Mouse (Mus musculus) R1 (cell line): ENCODE data around the gene Ppl.

ENCODE experiments used
- DNase-seq: peaks from one replicate; pipeline ENCODE4 v3.0.0-alpha.2; 2018; ENCODE audit warnings: low read depth, low spot score

Gene Ppl

DNA sequence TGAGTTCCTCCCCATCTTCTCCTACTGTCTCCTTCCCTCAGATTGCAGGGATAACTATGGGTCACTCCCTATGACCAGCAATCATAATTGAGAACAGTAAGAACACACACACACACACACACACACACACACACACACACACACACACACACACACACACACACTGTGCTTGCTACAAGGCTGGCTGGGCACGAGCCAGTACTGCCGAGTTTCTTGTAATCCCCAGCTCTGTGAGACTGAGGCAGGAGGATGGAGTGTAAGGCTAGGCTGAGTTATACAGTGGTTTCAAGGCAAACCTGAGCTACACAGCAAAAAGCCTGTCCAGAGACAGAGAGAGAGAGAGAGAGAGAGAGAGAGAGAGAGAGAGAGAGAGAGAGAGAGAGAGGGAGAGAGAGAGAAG is 2.0 kb downstream of the Ppl start:
- DNase-seq: no peak

GRCm38 (mm10) chr16:5123476-5123875 is 8.7 kb downstream of the Ppl start:
- no peak for DNase-seq

DNA sequence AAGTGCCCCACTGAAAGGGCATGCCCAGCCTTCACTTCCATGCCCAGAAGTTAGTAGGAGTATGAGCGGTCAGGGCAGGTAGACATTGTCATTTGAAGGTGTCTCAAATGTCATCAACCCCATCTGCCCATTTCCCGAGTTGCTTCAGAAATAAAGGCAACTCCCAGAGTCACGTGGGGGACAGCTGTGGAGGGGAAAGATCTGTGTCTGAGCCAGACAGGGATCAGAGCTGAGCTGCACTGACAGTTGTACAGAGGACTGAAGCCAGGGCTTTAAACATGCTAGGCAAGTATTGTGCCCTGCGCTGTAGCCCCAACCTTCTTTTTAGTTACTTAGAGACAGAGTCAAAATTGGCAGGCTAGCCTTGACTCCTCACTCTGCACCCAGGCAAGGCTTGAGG is 12.4 kb downstream of the Ppl start:
- DNase-seq: no peak

DNA sequence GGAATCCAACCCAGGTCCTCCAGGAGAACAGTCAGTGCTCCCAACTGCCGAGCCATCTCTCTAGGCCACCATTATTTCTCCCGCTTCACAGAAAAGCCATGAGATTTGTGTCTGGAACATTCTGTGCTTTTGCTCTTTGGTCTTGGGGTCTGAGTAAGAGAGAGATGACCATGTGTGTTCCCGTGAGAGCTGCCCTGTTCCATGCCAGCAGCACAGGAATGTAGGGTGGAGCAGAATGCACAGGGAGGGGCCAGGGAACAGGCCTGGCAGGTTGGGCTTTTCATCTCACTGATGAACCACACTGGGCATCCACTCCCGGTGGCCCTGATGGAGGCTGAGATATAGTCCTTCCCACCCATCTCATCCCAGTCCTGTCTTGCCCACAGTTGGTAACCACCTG is 12.8 kb downstream of the Ppl start:
- DNase-seq: no peak

- DNase-seq: peak; percentile 38
Observed at GRCm38 (mm10) chr16:5113582-5113981, 18.6 kb downstream of the Ppl start.

- no peak for DNase-seq
Observed at GRCm38 (mm10) chr16:5113002-5113550, 19.1 kb downstream of the Ppl start.

DNA sequence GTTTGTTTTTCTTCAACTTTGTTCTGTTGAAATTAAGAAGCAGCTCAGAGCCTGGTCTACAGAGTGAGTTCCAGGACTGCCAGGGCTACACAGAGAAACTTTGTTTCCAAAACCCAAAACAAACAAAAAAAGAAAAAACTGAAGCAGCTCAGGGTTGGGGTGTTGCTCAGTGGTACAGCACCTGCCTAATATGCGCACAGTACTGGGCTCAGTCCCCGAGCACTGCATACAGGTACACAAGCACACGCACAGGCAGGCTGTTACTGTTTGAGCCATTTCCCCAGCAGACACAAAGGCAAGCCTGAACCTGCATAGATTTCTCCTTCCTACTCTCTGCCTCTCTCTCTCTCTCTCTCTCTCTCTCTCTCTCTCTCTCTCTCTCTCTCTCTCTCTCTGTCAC is 21.2 kb downstream of the Ppl start:
- no peak for DNase-seq

GRCm38 (mm10) chr16:5109877-5110276 is 22.3 kb downstream of the Ppl start:
- DNase-seq: no peak

GRCm38 (mm10) chr16:5101000-5101399 is 31.2 kb downstream of the Ppl start:
- DNase-seq: no peak

GRCm38 (mm10) chr16:5096504-5096903 is 35.7 kb downstream of the Ppl start:
- no peak for DNase-seq

DNA sequence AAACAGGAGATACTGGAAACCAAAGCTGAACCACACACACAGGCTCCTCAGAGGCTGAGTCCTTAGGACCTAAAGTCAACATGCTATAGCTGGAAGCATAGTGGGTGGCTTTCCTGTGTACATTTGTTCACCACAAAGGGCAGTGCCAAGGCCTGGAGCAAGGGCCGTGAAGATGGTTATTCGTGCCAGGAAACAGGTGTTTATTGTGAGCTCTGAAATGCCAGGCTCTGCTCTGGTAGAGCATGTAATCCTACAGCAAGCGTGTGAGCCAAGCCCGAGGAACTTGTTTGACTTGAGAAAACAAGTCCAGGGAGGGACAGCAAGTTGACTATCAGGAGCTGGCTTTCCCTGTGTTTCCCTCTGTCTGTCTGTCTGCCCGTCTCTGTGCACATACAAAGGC is 38.9 kb downstream of the Ppl start:
- no peak for DNase-seq

DNA sequence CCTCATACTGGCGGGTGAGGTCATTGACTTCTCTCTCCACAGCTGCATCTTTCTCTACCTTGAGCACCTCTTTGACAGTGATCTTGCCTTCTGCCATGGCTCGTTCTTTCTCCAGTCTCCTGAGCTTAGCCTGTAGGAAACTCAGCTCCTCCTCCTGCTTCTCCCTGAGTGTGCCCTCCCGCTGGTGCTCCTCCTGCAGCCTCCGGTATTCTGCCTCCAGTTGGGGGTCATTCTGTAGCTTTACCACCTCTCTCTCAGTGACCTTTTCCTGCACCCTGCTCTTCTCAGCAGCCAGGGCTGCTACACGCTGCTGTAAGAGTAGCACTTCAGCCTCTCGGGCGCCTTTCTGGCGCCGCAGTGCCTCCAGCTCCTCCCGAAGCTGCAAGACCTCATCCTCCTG is 43.2 kb downstream of the Ppl start:
- no peak for DNase-seq

DNA sequence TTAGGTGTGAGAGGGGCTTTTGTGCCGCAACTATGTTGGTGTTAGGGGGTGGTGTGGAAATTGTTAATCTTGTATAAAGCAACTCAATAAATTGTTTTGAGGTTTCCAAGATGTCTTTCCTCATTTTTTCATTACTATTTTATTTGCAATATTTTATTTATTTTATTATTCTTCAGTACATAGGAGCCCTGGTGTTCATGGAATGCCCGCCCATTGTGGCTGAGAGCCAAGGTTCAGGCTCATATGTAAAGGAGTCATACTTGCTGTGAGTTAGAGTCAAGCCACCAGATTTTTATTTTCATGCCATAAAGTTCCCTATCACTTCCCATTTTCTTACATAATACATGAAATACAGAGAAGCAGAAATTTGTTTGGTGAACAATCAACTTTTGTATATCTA is 46.0 kb downstream of the Ppl start:
- no peak for DNase-seq

DNA sequence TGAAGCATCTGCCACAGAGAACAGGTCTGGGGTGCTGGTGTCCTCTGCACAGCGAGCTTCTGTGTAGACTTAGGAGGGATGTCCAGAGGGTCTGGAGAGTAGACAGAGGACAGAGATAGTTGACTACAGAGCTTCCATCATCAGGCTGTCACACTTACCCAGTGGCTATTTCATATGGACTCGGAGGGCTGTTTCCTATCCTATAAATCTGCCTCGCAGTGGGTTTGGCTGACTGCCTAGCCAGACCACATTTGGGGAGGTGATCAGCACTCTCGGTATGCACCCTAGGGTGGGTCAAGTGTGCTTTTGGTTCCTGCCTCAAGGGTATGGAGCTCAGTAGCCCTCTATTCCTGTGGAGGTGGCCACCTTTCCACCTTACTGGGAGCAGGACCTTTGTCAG is 47.0 kb downstream of the Ppl start:
- no peak for DNase-seq

DNA sequence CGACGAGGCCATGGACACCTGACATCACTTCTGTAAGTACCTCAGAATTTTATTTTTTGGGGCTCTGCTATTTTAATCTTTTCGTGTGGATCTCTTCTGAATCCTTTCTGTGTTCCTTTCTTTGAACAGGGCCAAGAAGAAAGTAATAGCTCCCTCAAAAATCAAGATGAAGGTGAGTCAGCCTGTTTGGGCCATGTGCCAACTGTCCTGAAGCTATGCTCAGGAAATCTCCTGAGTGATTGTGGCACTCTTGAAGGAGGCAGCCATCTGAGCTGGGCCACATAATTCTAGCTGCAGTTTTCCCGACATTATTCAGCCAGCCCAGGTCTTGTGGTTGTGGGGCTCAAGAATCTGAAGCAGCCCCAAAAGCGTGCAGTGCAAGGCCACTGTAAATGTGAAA is 57.9 kb downstream of the Ppl start:
- no peak for DNase-seq

DNA sequence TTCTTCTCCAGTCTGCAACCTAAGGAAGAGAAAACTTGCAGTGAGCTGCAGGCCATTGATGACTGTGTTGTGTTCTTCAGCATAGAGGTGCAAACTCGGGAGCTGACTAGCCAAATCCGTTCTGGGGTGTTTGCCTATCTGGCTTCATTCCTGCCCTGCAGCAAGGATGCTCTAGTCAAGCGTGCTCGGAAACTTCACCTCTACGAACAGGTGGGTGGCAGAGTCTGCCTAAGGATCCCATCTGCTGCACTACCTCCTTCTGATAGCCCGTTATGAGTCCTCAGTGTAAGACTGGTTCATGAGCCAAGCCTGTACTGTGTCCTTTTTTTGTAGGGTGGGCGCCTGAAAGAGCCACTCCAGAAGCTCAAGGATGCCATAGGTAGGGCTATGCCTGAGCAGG is 60.2 kb downstream of the Ppl start:
- no peak for DNase-seq

DNA sequence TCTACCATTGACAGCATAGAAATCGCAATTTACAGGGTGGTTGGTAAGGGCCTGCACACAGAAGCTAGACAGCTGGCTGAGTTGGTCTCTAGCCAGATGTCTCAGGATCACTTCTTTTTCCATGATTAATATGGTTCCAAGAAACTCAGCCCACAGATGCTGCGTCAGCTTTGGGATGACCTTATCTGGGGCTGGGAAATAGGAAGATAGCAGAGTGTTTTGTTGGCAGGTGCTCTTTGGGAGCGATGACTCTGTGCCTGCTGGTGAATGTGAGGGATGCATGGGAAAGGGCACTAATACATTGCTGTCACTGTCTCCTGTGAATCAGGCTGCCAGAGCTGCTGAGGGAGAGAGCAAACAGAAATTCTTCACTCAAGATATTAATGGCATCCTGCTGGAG is 61.9 kb downstream of the Ppl start:
- DNase-seq: no peak

DNA sequence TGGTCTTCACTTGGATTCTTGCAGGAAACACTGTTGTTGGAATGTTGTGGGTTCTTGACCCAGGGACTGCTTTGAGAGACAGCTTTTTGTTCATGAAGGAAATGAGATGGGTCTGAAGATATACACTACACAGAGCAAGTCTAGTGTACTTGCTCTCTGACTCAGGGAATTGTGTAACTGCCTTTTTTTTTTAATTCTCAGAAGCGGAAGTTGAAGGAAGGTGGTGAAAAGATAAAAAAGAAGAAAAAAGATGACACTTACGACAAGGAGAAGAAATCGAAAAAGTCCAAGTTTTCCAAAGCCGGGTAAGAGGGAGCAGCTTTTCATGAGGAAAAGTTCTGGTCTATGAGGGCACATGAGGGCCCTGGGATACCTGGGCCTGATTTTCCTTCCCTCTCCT is 68.7 kb downstream of the Ppl start:
- no peak for DNase-seq

GRCm38 (mm10) chr16:5058114-5058513 is 74.1 kb downstream of the Ppl start:
- peak; percentile 62 for DNase-seq

- DNase-seq: peak; percentile 64
Observed at GRCm38 (mm10) chr16:5050251-5051110, 81.7 kb downstream of the Ppl start.

DNA sequence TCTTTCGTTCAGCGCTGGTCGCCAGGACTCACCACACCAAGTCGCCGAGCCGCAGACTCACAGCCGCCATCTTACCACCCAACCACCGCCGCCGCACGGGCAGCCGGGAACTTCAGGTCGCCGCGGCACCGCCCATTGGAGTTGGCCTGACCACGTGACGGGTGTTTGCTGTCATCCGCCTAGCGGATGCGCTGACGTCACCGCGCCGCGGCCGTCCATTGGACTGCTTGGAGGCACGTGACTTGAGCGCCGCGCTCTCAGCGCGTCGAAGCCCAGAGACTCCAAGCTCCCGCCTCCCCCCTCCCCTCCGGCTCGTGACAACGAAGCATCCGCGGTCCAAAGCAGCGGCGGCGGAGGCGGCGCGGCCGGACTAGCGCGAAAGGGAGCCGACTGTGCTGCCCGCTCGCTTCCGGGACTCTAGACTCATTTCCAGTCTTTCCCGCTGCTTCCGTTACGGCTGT is 82.4 kb downstream of the Ppl start, which contains the start of the genes Glyr1 and Ubn1:
Glyr1 (minus strand) TSS at position 90 of the 461 bp plus-strand sequence.
Ubn1 (plus strand) TSS at position 284 of the 461 bp plus-strand sequence.
- DNase-seq: peak; percentile 98

DNA sequence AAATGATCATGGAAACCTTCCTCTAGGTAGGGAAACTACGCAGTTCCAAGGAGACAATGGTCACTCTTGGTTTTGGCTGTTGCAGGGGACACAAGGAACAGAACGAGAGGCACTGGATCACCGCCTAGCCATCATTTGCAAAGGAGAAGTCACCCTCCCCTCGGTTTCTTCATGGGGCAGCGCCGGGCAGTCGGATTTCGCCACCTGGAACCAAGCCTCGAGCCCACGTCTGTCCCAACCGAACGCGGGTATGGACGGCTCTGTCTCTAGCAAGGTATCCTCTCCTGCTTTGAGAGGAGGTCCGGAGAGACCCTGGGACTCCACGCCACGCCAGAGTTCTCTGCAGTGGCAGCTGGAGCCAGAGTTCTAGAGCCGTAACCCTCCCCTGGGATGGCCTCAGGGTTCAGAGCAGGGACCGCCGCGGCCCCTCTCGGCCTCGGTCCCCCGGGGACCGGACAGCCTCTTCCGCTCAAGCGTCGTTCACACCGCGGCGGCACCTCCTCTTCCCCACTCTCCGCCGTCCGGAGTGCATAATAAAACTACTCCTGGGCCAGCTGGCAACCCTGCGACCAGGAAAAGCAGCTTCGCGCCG is 82.9 kb downstream of the Ppl start:
- peak; percentile 4 for DNase-seq

- DNase-seq: no peak
Observed at GRCm38 (mm10) chr16:5045322-5045721, 86.9 kb downstream of the Ppl start.
